Mouse (Mus musculus) heart, postnatal 4 days (tissue): ENCODE results near the gene Maats1. TPM values are rescaled to one million over a fixed set of nuclear protein-coding genes. Genes with fewer than 3 reads are reported as not detected.
"Not testable (repeated sequence)": the region's sequence is repeated elsewhere in the genome, so short reads cannot be mapped to it uniquely, and the experiment has no call there.

ENCODE experiments used
- DNase-seq: peaks from one replicate; pipeline ENCODE4 v3.0.0; 2021
- total RNA-seq, 2 experiments: library from RNA; stranded (reverse); gene quantifications; 2 replicates each; pipeline ENCODE4 v1.2.3; 2021

The Maats1 gene
- total RNA-seq, 2 experiments from 2014 or later: 0.09 TPM; not detected in 1

DNA sequence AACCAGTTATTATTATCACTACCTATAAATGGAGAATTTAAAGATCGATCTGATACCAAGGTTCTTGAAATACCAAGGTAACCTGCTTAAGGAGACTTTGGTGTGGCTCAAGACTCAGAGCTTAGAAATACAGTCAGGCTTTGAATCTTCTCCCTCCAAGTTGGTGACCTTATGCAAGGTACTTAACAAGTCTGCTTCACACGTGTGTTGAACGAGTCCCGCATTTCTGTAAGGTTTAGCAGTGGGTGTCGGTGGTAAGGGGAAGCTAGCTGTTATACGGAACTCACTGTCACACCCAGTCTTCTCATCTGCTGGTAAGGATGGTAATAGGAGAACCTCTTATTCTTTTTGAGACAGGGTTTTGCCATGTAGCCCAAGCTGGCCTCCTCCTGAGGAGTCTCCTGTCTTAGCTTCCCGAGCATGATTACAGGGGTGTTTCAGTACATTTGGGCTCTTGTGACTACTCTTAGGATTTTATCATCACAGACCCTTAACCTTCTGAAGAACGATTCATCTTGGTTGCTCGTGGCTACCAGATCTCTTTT lies 6.3 kb upstream of the Maats1 start:
- DNase-seq: no peak

DNA sequence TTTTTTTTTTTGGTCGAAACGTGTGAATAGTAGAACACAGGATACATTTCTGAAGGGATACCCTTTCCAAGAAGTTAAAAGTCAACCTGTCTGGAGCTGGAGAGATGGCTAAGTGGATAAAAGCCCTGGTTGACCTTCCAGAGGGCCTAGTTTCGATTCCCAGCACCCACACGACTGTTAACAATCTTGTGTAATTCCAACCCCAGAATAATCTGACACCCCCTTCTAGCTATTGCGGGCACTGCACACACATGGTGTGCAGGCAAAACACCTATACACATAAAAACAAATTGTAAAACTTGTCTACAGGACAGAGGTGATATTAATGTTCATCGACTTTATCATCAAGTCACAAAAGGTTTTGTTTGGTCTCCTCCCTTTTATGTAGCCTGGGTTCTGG lies 5.6 kb upstream of the Maats1 start:
- DNase-seq: no peak

DNA sequence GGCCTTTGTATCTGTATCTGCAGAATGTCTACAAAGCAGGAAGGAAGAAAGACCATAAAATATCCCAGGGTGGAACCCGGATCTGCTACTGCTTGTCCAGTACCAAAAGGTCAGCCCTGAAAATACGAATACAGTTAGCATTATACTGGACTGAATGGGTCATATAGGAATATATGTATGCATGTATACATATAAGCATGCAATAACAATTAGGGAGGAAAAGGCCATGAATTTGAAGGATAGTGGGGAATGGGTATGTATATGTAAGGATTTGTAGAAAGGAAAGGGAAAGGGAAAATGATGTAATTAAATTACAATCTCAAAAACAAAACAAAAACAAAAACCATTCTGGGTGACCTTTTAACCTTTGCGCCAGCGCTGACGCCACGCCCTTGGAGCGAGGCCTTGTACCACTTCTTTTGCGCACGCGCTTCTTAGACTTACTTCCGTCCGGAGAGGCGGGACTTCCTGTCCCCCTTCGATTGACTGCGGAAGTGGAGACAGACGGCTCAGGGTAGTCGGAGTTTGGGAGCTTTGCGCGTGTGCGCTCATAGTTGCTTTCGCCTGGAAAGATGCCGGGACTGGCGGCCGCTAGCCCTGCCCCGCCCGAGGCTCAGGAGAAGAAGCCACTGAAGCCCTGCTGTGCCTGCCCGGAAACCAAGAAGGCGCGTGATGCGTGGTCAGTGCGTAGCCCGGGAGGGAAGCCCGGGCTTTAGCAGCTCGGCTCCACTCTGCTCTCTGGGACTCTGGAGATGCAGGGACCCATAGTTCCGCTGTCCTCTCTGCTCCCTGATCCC lies 4.8 kb upstream of the Maats1 start, which contains the start of the genes Cox17 and Gm21987:
Cox17 (plus strand) TSS at position 463 of the 797 bp plus-strand sequence.
Gm21987 (plus strand) TSS at position 512 of the 797 bp plus-strand sequence.
- DNase-seq: peak; percentile 94

DNA sequence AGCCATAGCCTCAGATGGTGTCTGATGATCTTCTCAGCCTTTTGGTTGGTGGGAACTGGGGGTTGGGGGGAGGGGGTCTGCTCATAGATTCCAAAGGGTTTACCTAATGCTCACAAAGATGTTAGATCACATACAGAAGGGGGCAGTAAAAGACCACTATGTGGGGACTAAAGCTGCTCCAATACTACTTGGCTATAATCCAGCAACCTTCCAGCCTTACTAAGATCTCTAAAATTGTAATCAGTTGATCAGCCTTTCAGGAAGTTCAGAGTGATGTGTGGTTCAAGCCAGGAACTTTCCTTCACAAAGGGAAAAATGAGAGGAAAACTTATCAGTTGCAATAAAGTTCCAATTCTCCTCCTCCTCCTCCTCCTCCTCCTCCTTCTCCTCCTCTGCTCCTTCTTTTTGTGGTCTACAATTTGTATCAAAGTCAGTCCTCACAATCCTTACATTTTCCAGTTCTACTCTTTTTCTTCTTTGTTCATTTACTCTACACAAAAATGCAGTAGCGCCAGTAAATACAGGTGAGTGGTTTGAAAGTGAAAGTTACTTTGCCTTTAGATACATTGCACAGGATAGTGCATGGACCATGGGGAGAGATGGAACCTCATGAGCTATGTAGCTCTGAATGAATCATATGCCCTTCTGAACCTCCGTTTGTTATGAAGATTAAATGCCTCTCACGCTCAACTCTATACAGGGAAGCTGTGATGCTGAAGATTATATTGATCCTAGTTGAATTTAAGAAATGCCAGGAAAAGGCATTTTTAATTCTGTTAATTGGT lies 3.2 kb upstream of the Maats1 start:
- DNase-seq: no peak

- not testable (repeated sequence) for DNase-seq
Observed at GRCm38 (mm10) chr16:38338077-38338476, 3.9 kb downstream of the Maats1 start.

GRCm38 (mm10) chr16:38334431-38334830 lies 7.5 kb downstream of the Maats1 start:
- DNase-seq: no peak

DNA sequence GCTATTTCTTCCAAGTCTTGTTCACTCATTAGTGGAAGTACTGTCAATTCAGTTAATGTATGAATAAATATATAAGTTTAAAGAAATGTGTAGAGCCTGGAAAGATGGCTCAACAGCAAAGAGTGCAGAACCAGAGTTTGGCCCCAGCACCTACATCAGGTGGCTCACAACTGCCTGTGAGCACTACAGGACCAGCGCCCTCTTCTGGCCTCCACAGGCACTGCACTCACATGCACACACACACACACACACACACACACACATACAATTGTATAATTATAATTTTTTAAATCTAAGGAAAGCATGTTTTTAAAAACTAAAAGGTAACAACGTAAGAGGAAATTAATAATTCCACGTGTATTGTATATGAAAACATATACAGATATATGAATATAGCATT lies 12.6 kb downstream of the Maats1 start:
- no peak for DNase-seq

- no peak for DNase-seq
Observed at GRCm38 (mm10) chr16:38326778-38327397, 15.1 kb downstream of the Maats1 start.

- DNase-seq: no peak
Observed at GRCm38 (mm10) chr16:38324311-38324710, 17.6 kb downstream of the Maats1 start.

- DNase-seq: peak; percentile 47
Observed at GRCm38 (mm10) chr16:38321452-38321935, 20.4 kb downstream of the Maats1 start.

DNA sequence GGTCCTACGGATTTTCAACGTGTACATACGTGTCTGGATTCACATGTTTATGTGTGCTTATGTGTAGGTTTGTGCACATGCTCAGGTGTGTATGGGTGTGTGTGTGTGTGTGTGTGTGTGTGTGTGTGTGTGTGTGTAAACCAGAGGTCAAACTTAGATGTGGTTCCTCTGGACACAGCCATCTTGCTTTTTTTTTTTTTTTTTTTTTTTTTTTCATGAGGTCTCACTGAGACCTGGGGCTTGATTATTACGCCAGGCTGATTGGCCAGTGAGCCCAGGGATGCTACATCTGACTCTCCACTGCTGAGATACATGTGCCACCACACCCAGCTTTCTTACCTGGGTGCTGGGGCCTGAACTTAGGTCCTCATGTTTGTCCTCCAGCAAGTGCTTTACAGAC lies 22.9 kb downstream of the Maats1 start:
- DNase-seq: no peak

DNA sequence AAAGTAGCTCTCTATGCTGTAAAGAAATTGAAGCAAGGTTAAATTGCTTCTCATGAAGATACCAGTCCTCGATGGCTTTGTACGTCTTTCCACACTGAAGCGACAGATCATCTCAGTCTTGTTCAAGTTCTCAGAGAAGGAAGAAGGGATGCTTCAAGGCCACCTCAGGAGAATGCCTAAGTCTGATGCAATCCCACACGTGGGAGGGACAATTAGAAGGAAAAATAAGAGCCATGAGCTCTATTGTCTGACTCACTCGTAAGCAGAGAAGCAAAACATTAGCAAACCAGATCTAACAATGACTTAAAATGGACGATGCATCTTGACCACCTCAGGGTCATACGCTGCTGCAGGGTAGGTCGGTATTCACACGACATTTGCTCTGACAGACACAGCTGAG lies 23.5 kb downstream of the Maats1 start:
- no peak for DNase-seq

GRCm38 (mm10) chr16:38308195-38308594 lies 33.7 kb downstream of the Maats1 start:
- DNase-seq: no peak

DNA sequence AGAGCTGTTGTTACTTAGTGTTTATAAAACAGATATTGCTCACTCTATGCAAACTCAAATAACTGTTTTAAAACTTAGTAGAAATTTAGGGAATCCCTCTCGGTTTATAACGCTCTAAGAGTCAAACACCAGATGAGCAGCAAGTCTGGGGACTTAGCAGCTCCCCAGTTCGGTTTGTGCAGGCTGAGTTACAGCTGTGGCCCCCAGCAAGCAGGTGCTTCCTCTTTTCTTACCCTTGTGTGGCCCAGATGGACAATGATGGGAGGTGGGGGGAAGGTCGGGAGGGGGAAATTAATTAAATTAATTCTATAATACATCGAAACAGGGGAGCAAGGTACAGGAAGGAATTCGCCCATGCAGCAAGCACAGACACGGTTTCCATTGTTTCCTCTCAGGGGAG lies 34.3 kb downstream of the Maats1 start:
- no peak for DNase-seq

DNA sequence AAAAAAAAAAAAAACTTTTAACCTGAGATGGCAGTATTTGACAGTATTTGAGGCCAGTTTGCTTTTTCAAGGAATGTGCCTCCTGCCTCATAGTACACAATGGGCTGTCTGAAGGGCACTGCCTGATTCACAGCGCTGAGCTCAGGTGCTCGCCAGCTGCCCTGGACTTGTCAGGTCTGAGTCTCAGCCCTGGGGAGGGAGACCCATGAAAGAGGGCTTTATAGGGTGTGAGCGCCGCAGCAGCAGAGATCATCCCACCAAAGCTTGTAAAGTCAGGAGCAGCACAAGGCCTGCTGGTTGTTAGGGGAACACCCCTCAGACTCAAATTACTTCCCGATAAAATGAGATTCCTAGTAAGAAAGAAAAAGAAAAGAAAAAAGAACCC lies 34.7 kb downstream of the Maats1 start:
- no peak for DNase-seq

- peak; percentile 25 for DNase-seq
Observed at GRCm38 (mm10) chr16:38306571-38307220, 35.2 kb downstream of the Maats1 start.

DNA sequence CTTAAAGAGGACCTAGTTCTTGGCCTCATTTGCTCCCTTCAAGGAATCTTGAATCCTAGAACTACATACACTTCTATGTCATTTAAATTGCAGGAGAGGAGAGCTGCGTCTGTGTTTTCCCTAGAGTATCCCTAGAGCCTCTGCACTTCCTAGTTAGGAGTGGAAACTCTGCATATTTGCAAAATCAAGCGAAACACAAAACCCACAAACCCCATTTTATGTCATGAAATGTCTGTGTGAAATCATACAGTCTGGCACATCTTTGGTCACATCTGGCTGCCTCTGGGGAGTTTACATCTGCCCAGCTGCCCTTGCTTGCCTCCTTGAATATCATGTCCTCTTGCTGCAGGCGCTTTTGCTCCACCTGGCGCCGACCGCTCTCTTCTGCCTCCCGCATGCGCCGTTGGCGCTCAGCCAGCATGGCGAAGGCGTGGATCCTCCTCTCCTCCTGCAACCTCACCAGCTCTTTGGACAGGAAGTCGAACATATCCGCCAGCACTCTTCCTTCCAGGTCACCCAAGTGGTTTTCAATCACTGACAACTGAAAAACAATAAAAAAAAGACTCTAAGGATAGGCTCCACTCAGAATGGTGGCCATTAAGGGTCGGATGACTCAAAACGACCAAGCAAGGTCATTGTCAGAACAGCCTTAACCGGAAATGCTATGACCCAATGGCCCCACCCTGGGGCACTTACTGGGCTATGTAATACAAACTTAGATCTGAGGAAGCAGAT lies 37.3 kb downstream of the Maats1 start:
- DNase-seq: peak; percentile 50

GRCm38 (mm10) chr16:38302367-38302766 lies 39.6 kb downstream of the Maats1 start:
- no peak for DNase-seq

DNA sequence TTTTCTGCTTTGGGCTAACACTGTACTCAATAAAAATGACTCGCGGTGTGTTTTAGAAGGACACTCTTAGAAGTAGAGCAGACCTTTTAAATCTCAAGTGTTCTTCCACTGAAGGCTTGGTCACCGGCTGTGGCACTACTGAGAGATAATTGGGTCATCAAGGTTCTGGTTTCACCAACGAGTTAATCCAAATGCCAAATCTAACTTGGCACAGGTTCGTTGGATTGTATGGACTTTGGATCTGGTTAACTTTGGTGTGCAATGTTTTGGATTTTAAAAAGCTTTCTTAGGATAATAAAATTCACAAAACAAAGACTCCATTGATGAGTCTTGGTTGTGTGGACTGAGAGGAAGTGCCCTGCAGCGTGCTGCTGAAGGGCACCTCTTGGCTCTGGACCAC lies 43.5 kb downstream of the Maats1 start:
- no peak for DNase-seq

DNA sequence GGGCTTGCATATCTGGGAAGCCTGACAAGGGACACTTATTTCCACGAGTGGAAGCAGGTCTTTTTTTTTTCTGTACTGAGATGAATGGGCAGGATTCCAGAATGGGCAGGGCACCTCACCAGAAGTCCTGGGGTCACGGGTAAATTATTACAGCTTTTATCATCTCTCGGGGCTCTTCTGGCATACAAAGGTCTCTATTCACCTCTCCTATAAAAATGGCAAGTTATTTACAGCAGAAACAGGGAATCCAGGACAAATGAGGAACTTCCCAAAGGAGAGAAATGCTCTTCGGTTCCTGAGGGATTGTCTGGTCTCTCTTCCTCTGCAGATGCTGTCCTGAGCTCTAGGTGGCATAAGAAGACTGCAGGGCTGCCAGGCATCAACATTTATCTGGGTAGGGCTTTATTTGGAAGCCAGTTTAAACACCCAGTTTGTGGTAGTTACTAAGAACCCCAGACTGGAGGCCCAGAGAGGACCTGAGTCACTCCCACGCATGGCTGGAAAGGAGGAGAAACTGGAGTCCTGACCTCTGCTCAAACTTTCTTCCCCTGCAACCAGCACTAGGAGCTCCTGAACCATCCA lies 46.5 kb downstream of the Maats1 start:
- peak; percentile 11 for DNase-seq
